Mouse (Mus musculus): Measurements from ENCODE around the gene Gstm4. TPM values are rescaled to one million over a fixed set of nuclear protein-coding genes. Genes with fewer than 3 reads are reported as not detected.

Gene Gstm4
- total and polyA plus RNA-seq, 3 experiments = 2.9 to 19.1 (median 7.0) TPM

DNA sequence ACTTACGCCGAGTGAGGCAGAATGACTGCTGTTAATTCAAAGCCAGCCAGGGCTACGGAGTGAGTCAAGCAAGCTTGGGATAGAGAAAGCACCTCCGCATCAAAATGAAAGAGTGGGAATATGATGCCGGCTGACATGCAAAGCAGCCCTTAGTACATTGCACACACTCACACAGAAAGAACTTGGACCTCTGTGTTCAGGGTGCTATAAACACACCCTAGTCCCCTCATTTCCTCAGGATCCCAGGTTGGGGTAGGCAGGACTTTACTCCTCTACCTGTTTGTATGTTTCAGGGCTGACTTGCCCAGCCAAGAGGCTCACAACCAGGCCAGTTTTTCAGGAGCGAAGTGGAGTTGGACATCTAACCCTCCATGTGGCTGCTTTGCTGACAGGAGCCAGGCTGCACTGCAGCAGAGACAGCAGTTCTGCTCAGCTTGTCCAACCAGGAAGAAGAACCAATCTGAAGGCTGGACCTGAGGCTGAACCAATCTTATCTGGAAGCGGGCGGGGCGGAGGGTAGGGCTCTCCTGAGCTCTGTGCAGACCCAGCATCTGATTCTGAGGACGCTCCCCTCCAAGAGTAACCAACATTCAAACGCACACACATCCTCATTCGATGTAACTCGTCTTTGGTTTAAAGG lies 24.7 kb upstream of the Gstm4 start:
- Histone ChIP-seq H3K4me1 (ENCODE audit: control insufficient read depth in 1 of 2, insufficient read depth in 2 of 2) (peaks cover 4 to 9% of the 10 kb centered on the region in 2 experiments), H3K36me3 (replicated peaks in 1 of 2; ENCODE audit: control insufficient read depth in 1 of 2, insufficient read depth in 1 of 2, low read length in 1 of 2) (peaks cover 11 to 32% of the 10 kb centered on the region in 2 experiments), H3K27me3 (replicated peaks) (no peaks in the 10 kb centered on the region), H3K9ac (ENCODE audit: insufficient read depth, low read depth) (no peak overlapping the region), H3K4me3 (replicated peaks in 1 of 3; ENCODE audit: low read depth in 2 of 3, low read length in 2 of 3, poor library complexity in 1 of 3) (no peak overlapping the region), H3K79me2 (replicated peaks; ENCODE audit: control insufficient read depth, extremely low read depth, insufficient read depth, poor library complexity, severe bottlenecking) (no peaks in the 10 kb centered on the region), H3K4me2 (ENCODE audit: insufficient read depth, low read depth, poor library complexity, severe bottlenecking) (no peak overlapping the region), H3K27ac (ENCODE audit: insufficient read depth, low read depth) (no peak overlapping the region), H3K9me3 (replicated peaks; ENCODE audit: low read length) (no peaks in the 10 kb centered on the region)
- in situ Hi-C loops (cut with MboI; ENCODE audit: low pct_ligation_motif_present, low pct_unique_long_range_greater_than_20kb, low sequenced_read_pairs) = loop anchor here (5.0 kb wide), 1 partner anchor 127 kb away; the partner anchor contains the start of gene Gstm6
- DNase-seq (ENCODE audit: extremely low read depth) = no peak
- TF ChIP-seq MYC (IDR thresholded peaks at IDR 0.05; ENCODE audit: low read depth, low read length) = no peak
- no peak for TF ChIP-seq E2F4 (IDR thresholded peaks at IDR 0.05; ENCODE audit: insufficient replicate concordance, low read depth, low read length)
- no peak for TF ChIP-seq TCF12 (IDR thresholded peaks at IDR 0.05; ENCODE audit: low read depth, low read length)
- TF ChIP-seq SIN3A (IDR thresholded peaks at IDR 0.05; ENCODE audit: low read length) = no peak
- TF ChIP-seq CHD2 (IDR thresholded peaks at IDR 0.05; ENCODE audit: low read length) = no peak
- TF ChIP-seq HCFC1 (IDR thresholded peaks at IDR 0.05; ENCODE audit: low read depth, low read length) = no peak
- TF ChIP-seq RCOR1 (conservative IDR thresholded peaks at IDR 0.05; ENCODE audit: low read depth, low read length) = no peak
- no peak for TF ChIP-seq IRF4 (IDR thresholded peaks at IDR 0.05; ENCODE audit: low read depth, low read length)
- no peak for TF ChIP-seq RAD21 (IDR thresholded peaks at IDR 0.05; ENCODE audit: low read depth, low read length)
- no peak for TF ChIP-seq NRF1 (IDR thresholded peaks at IDR 0.05; ENCODE audit: low read depth, low read length)
- TF ChIP-seq JUN (IDR thresholded peaks at IDR 0.05; ENCODE audit: insufficient read depth, low read depth, low read length) = no peak
- TF ChIP-seq ZC3H11A (IDR thresholded peaks at IDR 0.05; ENCODE audit: low read depth, low read length) = no peak
- dilution Hi-C loops (cut with MboI; ENCODE audit: extremely low pct_ligation_motif_present, extremely low pct_unique_long_range_greater_than_20kb, low sequenced_read_pairs) = no loop called here

DNA sequence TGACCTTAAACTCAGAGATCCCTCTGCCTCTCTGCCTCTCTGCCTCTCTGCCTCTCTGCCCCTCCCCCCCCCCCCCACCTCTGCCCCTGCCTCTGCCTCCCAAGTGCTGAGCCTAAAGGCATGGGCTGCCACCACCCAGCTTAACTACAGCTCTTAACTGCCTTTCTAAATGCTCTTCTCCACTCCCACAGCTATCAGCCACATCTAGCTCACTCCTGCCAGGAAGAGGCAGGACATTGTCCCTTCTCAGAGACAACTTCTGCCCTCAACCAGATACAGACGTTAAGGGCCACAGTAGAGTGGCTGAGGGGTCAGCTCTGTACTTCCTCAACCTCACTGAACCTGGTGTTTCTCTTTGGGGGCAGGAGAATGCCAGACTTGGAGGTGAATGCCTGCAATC lies 24.1 kb upstream of the Gstm4 start:
- Histone ChIP-seq H3K36me3 (replicated peaks in 1 of 2; ENCODE audit: control insufficient read depth in 1 of 2, insufficient read depth in 1 of 2, low read length in 1 of 2) (peaks cover 6 to 26% of the 10 kb centered on the region in 2 experiments), H3K4me2 (ENCODE audit: insufficient read depth, low read depth, poor library complexity, severe bottlenecking) (no peak overlapping the region), H3K4me1 (ENCODE audit: control insufficient read depth in 1 of 2, insufficient read depth in 2 of 2) (peaks cover 4 to 9% of the 10 kb centered on the region in 2 experiments), H3K79me2 (replicated peaks; ENCODE audit: control insufficient read depth, extremely low read depth, insufficient read depth, poor library complexity, severe bottlenecking) (no peaks in the 10 kb centered on the region), H3K9me3 (replicated peaks; ENCODE audit: low read length) (no peaks in the 10 kb centered on the region), H3K4me3 (replicated peaks in 1 of 3; ENCODE audit: low read depth in 2 of 3, low read length in 2 of 3, poor library complexity in 1 of 3) (no peak overlapping the region), H3K9ac (ENCODE audit: insufficient read depth, low read depth) (no peak overlapping the region), H3K27me3 (replicated peaks) (no peaks in the 10 kb centered on the region), H3K27ac (ENCODE audit: insufficient read depth, low read depth) (no peak overlapping the region)
- DNase-seq (ENCODE audit: extremely low read depth) = no peak
- TF ChIP-seq ZC3H11A (IDR thresholded peaks at IDR 0.05; ENCODE audit: low read depth, low read length) (no peak), USF1 (IDR thresholded peaks at IDR 0.05; ENCODE audit: low read depth, low read length) (no peak), MEF2A (IDR thresholded peaks at IDR 0.05; ENCODE audit: borderline replicate concordance, low read depth, low read length) (no peak), GABPA (IDR thresholded peaks at IDR 0.05; ENCODE audit: insufficient replicate concordance, low read depth, low read length) (no peak), CTCF (conservative IDR thresholded peaks at IDR 0.05 in 1 of 2, IDR thresholded peaks at IDR 0.05 in 1 of 2; ENCODE audit: low read depth in 2 of 2, low read length in 2 of 2) (no peak), ELF1 (IDR thresholded peaks at IDR 0.05; ENCODE audit: low read depth, low read length) (no peak), MAZ (IDR thresholded peaks at IDR 0.05; ENCODE audit: low read depth, low read length) (no peak), RCOR1 (conservative IDR thresholded peaks at IDR 0.05; ENCODE audit: low read depth, low read length) (no peak), CHD2 (IDR thresholded peaks at IDR 0.05; ENCODE audit: low read length) (no peak)
- dilution Hi-C loops (cut with MboI; ENCODE audit: extremely low pct_ligation_motif_present, extremely low pct_unique_long_range_greater_than_20kb, low sequenced_read_pairs) = no loop called here
- in situ Hi-C loops (cut with MboI; ENCODE audit: low pct_ligation_motif_present, low pct_unique_long_range_greater_than_20kb, low sequenced_read_pairs) = loop anchor here (5.0 kb wide), 1 partner anchor 127 kb away; the partner anchor contains the start of gene Gstm6
